Mouse (Mus musculus): ENCODE results near the gene Crispld2. TPM values are rescaled to one million over a fixed set of nuclear protein-coding genes. Genes with fewer than 3 reads are reported as not detected.

Crispld2 gene
- polyA plus RNA-seq, 1 experiment = not detected

DNA sequence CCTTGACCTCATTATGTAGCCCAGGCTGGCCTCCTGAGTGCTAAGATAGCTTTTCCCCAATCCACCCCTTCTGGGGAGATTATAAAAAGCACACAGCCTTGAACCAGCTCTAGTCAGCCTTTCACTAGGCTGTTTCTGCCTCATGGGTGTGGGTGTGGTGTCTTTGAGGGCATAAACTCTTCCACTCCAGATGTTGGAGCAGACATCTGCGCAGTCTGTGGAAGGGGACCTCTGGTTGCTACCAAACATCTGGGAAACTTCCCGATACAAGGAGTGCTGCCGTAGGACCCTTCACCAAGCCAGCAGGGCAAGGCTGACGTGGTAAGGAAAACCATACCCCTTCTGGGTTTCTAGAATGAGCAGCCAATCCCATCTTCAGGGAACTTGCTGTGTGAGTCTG, 59.7 kb downstream of the Crispld2 start:
- Histone ChIP-seq H3K4me3 (ENCODE audit: insufficient read depth, low read length) (no peak overlapping the region), H3K4me1 (ENCODE audit: control insufficient read depth, insufficient read depth, low read length) (peaks cover 4% of the 10 kb centered on the region; the same call in 1 of the 2 replicates), H3K27ac (ENCODE audit: insufficient read depth, low read depth, low read length) (no peak overlapping the region)
- no peak for TF ChIP-seq CTCF (IDR thresholded peaks at IDR 0.05; ENCODE audit: low read depth, low read length)
- no peak for TF ChIP-seq POLR2A (IDR thresholded peaks at IDR 0.05; ENCODE audit: borderline replicate concordance, low read depth, low read length)

- Histone ChIP-seq H3K27ac (ENCODE audit: insufficient read depth, low read depth, low read length) (no peak overlapping the region), H3K4me1 (ENCODE audit: control insufficient read depth, insufficient read depth, low read length) (peaks cover 4% of the 10 kb centered on the region; the same call in 1 of the 2 replicates), H3K4me3 (ENCODE audit: insufficient read depth, low read length) (no peak overlapping the region)
- TF ChIP-seq CTCF (IDR thresholded peaks at IDR 0.05; ENCODE audit: low read depth, low read length) = no peak
- TF ChIP-seq POLR2A (IDR thresholded peaks at IDR 0.05; ENCODE audit: borderline replicate concordance, low read depth, low read length) = no peak
These were observed 60.1 kb downstream of the Crispld2 start for GRCm38 (mm10) chr8:120052318-120052717.

GRCm38 (mm10) chr8:120054833-120055232, 62.6 kb downstream of the Crispld2 start:
- H3K27ac ChIP-seq (ENCODE audit: insufficient read depth, low read depth, low read length) = no peak overlapping the region
- TF ChIP-seq CTCF (IDR thresholded peaks at IDR 0.05; ENCODE audit: low read depth, low read length) = no peak
- no peak for TF ChIP-seq POLR2A (IDR thresholded peaks at IDR 0.05; ENCODE audit: borderline replicate concordance, low read depth, low read length)
- peaks cover 3% of the 10 kb centered on the region; the same call in 1 of the 2 replicates for H3K4me1 ChIP-seq (ENCODE audit: control insufficient read depth, insufficient read depth, low read length)
- H3K4me3 ChIP-seq (ENCODE audit: insufficient read depth, low read length) = no peak overlapping the region

DNA sequence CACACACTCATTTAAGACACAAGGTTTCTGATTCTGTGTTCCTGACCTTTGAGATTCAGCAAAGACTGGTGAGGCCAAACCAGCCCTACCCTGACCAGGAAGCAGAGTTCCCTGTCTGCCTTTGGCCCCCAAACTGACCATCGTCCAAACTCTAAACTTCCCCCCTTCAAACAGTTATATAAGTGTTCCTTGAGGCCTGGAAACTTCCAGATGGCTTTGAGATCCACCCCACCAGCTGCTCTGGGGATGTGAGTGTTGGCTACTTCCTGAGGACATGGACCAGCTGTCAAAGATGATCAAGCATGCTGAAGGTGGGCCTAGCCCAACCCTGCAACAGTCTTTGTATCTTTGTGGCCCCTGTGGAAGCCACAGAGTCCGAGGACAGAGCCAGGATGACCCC, 64.8 kb downstream of the Crispld2 start:
- no peak for TF ChIP-seq POLR2A (IDR thresholded peaks at IDR 0.05; ENCODE audit: borderline replicate concordance, low read depth, low read length)
- no peak for TF ChIP-seq CTCF (IDR thresholded peaks at IDR 0.05; ENCODE audit: low read depth, low read length)

GRCm38 (mm10) chr8:120062742-120063141, 70.5 kb downstream of the Crispld2 start:
- TF ChIP-seq CTCF (IDR thresholded peaks at IDR 0.05; ENCODE audit: low read depth, low read length) = no peak
- TF ChIP-seq POLR2A (IDR thresholded peaks at IDR 0.05; ENCODE audit: borderline replicate concordance, low read depth, low read length) = no peak
- Histone ChIP-seq H3K4me1 (ENCODE audit: control insufficient read depth, insufficient read depth, low read length) (0 out of 2 replicates have a peak, but pooled peaks cover 2% of the 10 kb centered on the region), H3K4me3 (ENCODE audit: insufficient read depth, low read length) (no peak overlapping the region), H3K27ac (ENCODE audit: insufficient read depth, low read depth, low read length) (no peak overlapping the region)

More for the DNA sequence above, 64.8 kb downstream of the Crispld2 start:
- H3K4me1 ChIP-seq (ENCODE audit: control insufficient read depth, insufficient read depth, low read length) = no peaks in the 10 kb centered on the region
- H3K4me3 ChIP-seq (ENCODE audit: insufficient read depth, low read length) = no peak overlapping the region
- no peak overlapping the region for H3K27ac ChIP-seq (ENCODE audit: insufficient read depth, low read depth, low read length)

DNA sequence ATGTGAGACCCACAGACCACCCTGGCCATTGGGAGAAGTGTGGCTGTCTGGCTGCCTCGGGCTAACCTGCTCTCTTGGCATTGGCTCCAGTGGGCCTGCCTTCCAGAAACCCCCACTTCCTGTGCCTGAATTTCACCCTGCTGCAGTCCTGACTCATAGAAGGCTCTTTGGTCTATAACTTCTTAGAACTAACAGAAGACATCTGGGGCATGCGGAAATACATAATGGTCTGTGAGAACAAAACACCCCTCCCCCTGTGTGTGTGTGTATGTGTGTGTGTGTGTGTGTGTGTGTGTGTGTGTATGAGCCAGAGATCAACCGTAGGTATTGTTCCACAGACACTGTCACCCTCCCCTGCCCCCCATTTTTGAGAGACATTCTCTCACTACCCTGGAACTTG, 71.1 kb downstream of the Crispld2 start:
- 0 out of 2 replicates have a peak, but pooled peaks cover 2% of the 10 kb centered on the region for H3K4me1 ChIP-seq (ENCODE audit: control insufficient read depth, insufficient read depth, low read length)
- no peak overlapping the region for H3K4me3 ChIP-seq (ENCODE audit: insufficient read depth, low read length)
- TF ChIP-seq CTCF (IDR thresholded peaks at IDR 0.05; ENCODE audit: low read depth, low read length) = no peak
- no peak for TF ChIP-seq POLR2A (IDR thresholded peaks at IDR 0.05; ENCODE audit: borderline replicate concordance, low read depth, low read length)
- no peak overlapping the region for H3K27ac ChIP-seq (ENCODE audit: insufficient read depth, low read depth, low read length)

GRCm38 (mm10) chr8:120065611-120066010, 73.4 kb downstream of the Crispld2 start:
- Histone ChIP-seq H3K27ac (ENCODE audit: insufficient read depth, low read depth, low read length) (no peak overlapping the region), H3K4me3 (ENCODE audit: insufficient read depth, low read length) (no peak overlapping the region), H3K4me1 (ENCODE audit: control insufficient read depth, insufficient read depth, low read length) (0 out of 2 replicates have a peak, but pooled peaks cover 2% of the 10 kb centered on the region)
- TF ChIP-seq CTCF (IDR thresholded peaks at IDR 0.05; ENCODE audit: low read depth, low read length) = no peak
- TF ChIP-seq POLR2A (IDR thresholded peaks at IDR 0.05; ENCODE audit: borderline replicate concordance, low read depth, low read length) = no peak

DNA sequence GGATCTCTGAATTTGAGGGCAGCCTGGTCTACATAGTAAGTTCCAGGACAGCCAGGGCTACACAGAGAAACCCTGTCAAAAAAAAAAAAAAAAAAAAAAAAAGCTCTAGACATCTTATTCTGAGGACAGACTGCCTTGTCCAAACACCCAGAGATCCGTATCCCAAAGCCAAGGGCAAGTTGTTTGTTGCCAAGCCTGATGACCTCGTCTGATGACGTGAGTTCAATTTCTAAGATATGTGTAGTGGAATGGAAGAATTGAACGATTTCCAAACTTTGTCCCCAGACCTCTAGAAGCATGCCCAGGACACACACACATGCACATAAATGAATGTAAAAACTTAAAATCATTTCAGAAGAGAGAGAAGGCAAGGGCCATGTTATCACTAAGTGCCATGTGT, 74.0 kb downstream of the Crispld2 start:
- Histone ChIP-seq H3K27ac (ENCODE audit: insufficient read depth, low read depth, low read length) (no peak overlapping the region), H3K4me1 (ENCODE audit: control insufficient read depth, insufficient read depth, low read length) (0 out of 2 replicates have a peak, but pooled peaks cover 2% of the 10 kb centered on the region), H3K4me3 (ENCODE audit: insufficient read depth, low read length) (no peak overlapping the region)
- no peak for TF ChIP-seq CTCF (IDR thresholded peaks at IDR 0.05; ENCODE audit: low read depth, low read length)
- no peak for TF ChIP-seq POLR2A (IDR thresholded peaks at IDR 0.05; ENCODE audit: borderline replicate concordance, low read depth, low read length)

GRCm38 (mm10) chr8:120067936-120068668, 75.9 kb downstream of the Crispld2 start:
- no peak for TF ChIP-seq POLR2A (IDR thresholded peaks at IDR 0.05; ENCODE audit: borderline replicate concordance, low read depth, low read length)
- Histone ChIP-seq H3K4me1 (ENCODE audit: control insufficient read depth, insufficient read depth, low read length) (0 out of 2 replicates have a peak, but pooled peaks cover 2% of the 10 kb centered on the region), H3K27ac (ENCODE audit: insufficient read depth, low read depth, low read length) (no peak overlapping the region), H3K4me3 (ENCODE audit: insufficient read depth, low read length) (no peak overlapping the region)

DNA sequence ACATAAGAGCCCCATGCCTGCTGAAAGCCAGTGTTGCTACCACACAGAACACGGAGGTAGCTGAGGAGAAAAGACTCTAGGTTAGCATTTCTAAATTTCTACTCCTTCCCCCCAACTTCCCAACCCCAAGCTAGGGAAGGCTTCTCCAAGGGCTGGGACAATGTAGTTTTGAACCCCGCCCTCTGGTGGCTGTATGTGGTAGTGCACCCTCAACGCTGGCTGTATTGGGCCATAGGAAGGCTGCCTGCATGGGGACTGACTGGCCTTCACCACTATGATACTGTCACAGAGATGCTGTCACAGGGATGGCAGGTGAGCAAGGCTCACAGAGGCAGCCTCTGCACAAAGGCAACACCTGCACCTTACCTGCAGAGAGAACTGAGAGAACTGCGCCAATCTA, 79.4 kb downstream of the Crispld2 start:
- TF ChIP-seq CTCF (IDR thresholded peaks at IDR 0.05; ENCODE audit: low read depth, low read length) = peak; percentile 94
- TF ChIP-seq POLR2A (IDR thresholded peaks at IDR 0.05; ENCODE audit: borderline replicate concordance, low read depth, low read length) = no peak
- no peak overlapping the region for H3K4me3 ChIP-seq (ENCODE audit: insufficient read depth, low read length)
- no peaks in the 10 kb centered on the region for H3K4me1 ChIP-seq (ENCODE audit: control insufficient read depth, insufficient read depth, low read length)
- no peak overlapping the region for H3K27ac ChIP-seq (ENCODE audit: insufficient read depth, low read depth, low read length)

All from bone marrow macrophage, adult 2 months (primary cell).